Mouse (Mus musculus): Measurements from ENCODE around the gene Flot1.

DNA sequence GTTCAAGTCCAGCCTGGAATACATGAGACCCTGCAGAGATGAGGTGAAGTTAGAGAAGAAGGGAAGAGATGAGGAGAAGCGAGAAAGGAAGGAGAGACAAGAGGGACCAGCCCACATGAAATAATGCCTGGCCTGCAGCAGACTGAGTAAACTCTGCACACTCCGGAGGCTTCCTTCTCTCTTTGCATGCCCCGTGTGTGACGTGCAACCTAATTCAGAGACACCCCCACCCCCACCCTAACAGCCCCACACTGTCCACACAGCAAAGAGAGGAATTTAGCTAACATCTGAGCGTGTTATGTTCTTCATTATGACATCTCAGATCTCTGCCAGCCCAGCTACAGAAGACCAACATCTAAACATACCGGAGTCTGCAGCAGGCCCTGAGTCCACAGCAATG is 44.1 kb upstream of the Flot1 start:
- TF ChIP-seq CTCF (IDR thresholded peaks at IDR 0.05; ENCODE audit: low read depth): no peak
- TF ChIP-seq EP300 (optimal IDR thresholded peaks at IDR 0.05): no peak

Data from stomach, postnatal 0 days (tissue).